Mouse (Mus musculus): ENCODE results near the gene Morf4l2. TPM values are rescaled to one million over a fixed set of nuclear protein-coding genes. Genes with fewer than 3 reads are reported as not detected.

Gene Morf4l2
- 250 and 251 TPM in 2 replicates for total RNA-seq (2014; rRNA removed)
- 527 and 536 TPM in 2 replicates for polyA plus RNA-seq (2015; fragmentation: Nextera tagmentation; extraction: Ambion mirVana)

GRCm38 (mm10) chrX:136743459-136743858 is at the start of gene Morf4l2:
Gene Morf4l2 (minus strand): TSS chrX:136743690.
- H3K36me3 ChIP-seq (ENCODE audit: insufficient read depth, low read length) = no peaks in the 10 kb centered on the region
- WGBS = 87% methylated on average over 12 of the region's 12 CpGs

DNA sequence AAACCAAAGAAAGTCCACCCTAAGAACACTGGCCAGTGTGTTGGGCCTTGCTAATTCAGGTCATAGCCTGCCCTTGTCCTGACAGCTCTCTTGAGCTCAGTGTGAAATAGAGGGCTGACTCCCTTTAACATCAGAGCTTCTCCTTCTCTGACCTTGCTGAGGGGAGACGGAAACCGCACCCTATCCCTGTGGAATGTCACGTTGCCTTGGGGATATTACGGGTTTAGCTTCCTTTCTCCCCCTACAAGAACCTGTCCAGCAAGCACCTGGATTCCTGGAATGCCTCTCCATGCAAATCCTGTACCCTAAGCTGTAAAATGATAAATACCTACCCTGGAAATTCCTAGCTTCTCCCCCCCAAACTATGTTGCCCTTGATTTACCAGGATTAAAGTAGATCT is 46.0 kb upstream of the Morf4l2 start:
- WGBS = 88% methylated on average over 4 of the region's 4 CpGs
- no peaks in the 10 kb centered on the region for H3K36me3 ChIP-seq (ENCODE audit: insufficient read depth, low read length)
- no peak for ATAC-seq
- H3K27ac ChIP-seq = no peak overlapping the region
- no peak for TF ChIP-seq CTCF (IDR thresholded peaks at IDR 0.05; ENCODE audit: low read depth)
- no peak overlapping the region for H3K4me3 ChIP-seq (ENCODE audit: low read length)
- no peaks in the 10 kb centered on the region for H3K9me3 ChIP-seq (ENCODE audit: low read length)
- no peak overlapping the region for H3K4me2 ChIP-seq (ENCODE audit: low read depth, low read length)
- H3K4me1 ChIP-seq (ENCODE audit: insufficient read depth, low read length) = no peaks in the 10 kb centered on the region
- H3K27me3 ChIP-seq (ENCODE audit: insufficient read depth, low read length) = no peaks in the 10 kb centered on the region
- no peak overlapping the region for H3K9ac ChIP-seq (replicated peaks; ENCODE audit: low read length)
- no peak for DNase-seq (ENCODE audit: low spot score)

More at GRCm38 (mm10) chrX:136743459-136743858, at the start of gene Morf4l2:
- DNase-seq (ENCODE audit: low spot score) (no peak), ATAC-seq (no peak)
- no peaks in the 10 kb centered on the region for H3K9me3 ChIP-seq (ENCODE audit: low read length)
- H3K27ac ChIP-seq = peak within 1 kb of the TSS; percentile 86
- peak within 1 kb of the TSS; percentile 53 for H3K9ac ChIP-seq (replicated peaks; ENCODE audit: low read length)
- no peaks in the 10 kb centered on the region for H3K4me1 ChIP-seq (ENCODE audit: insufficient read depth, low read length)
- TF ChIP-seq CTCF (IDR thresholded peaks at IDR 0.05; ENCODE audit: low read depth) = no peak
- peak within 1 kb of the TSS; percentile 54 for H3K4me2 ChIP-seq (ENCODE audit: low read depth, low read length)
- no peaks in the 10 kb centered on the region for H3K27me3 ChIP-seq (ENCODE audit: insufficient read depth, low read length)
- H3K4me3 ChIP-seq (ENCODE audit: low read length) = peak within 1 kb of the TSS; percentile 37

DNA sequence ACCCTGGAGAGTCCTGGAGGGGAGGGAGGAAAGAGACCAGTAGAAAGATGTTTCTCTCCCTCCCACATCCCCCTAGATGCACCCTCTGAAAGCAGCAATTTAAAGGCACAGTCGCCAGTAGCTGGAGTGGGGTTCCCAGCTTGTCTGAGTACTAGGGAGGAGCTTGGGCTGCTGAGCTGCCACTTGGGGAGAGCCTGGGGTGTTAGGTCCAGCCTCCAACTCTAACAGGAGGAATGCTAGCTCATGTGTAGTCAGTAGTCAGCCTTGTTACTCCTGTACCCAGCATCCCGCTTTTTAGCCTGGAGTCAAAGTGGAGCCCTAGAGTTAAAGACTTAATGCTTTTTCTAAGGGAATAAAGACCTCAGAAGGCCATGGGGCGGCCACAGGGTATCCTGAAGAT is 36.6 kb upstream of the Morf4l2 start, which contains the start of gene Glra4:
Gene Glra4, minus strand, starts transcription at position 101 of the 400 bp plus-strand sequence.
- H3K9me3 ChIP-seq (ENCODE audit: low read length) = no peaks in the 10 kb centered on the region
- ATAC-seq (no peak), DNase-seq (ENCODE audit: low spot score) (no peak)
- no peak within 1 kb of the TSS for H3K9ac ChIP-seq (replicated peaks; ENCODE audit: low read length)
- H3K4me3 ChIP-seq (ENCODE audit: low read length) = no peak within 1 kb of the TSS
- no peak for TF ChIP-seq CTCF (IDR thresholded peaks at IDR 0.05; ENCODE audit: low read depth)
- H3K4me2 ChIP-seq (ENCODE audit: low read depth, low read length) = no peak within 1 kb of the TSS
- no peak within 1 kb of the TSS for H3K27ac ChIP-seq
- H3K4me1 ChIP-seq (ENCODE audit: insufficient read depth, low read length) = no peaks in the 10 kb centered on the region
- H3K36me3 ChIP-seq (ENCODE audit: insufficient read depth, low read length) = no peaks in the 10 kb centered on the region
- no peaks in the 10 kb centered on the region for H3K27me3 ChIP-seq (ENCODE audit: insufficient read depth, low read length)
- 70% methylated on average over 3 of the region's 3 CpGs for WGBS

DNA sequence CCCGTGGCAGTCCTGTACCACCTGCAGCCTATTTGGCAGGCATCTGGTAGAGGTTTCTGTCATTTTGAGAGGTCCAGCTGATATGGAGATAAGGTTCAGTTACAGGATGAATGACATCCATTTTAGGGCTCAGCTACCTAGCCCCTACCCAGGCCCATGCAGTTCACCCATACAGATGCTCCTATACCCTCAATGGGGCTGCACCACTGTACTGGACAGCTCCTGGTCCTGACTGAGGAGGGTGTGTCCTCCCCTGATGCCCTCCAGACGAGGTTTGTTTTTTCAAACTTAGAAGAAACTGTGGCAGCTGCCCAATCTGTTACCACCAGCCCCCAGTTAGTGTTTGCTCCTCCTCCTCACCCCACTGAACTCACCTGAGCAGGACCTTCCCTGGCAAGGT is 35.8 kb upstream of the Morf4l2 start:
- Histone ChIP-seq H3K27me3 (ENCODE audit: insufficient read depth, low read length) (no peaks in the 10 kb centered on the region), H3K9ac (replicated peaks; ENCODE audit: low read length) (no peak overlapping the region), H3K4me2 (ENCODE audit: low read depth, low read length) (no peak overlapping the region), H3K4me1 (ENCODE audit: insufficient read depth, low read length) (no peaks in the 10 kb centered on the region), H3K36me3 (ENCODE audit: insufficient read depth, low read length) (no peaks in the 10 kb centered on the region), H3K27ac (no peak overlapping the region), H3K9me3 (ENCODE audit: low read length) (no peaks in the 10 kb centered on the region), H3K4me3 (ENCODE audit: low read length) (no peak overlapping the region)
- no peak for DNase-seq (ENCODE audit: low spot score)
- ATAC-seq = no peak
- WGBS = 46% methylated on average over 2 of the region's 2 CpGs
- TF ChIP-seq CTCF (IDR thresholded peaks at IDR 0.05; ENCODE audit: low read depth) = no peak

GRCm38 (mm10) chrX:136778046-136778445 is 34.6 kb upstream of the Morf4l2 start:
- no peaks in the 10 kb centered on the region for H3K27me3 ChIP-seq (ENCODE audit: insufficient read depth, low read length)
- H3K4me1 ChIP-seq (ENCODE audit: insufficient read depth, low read length) = no peaks in the 10 kb centered on the region
- 74% methylated on average over 3 of the region's 3 CpGs for WGBS
- H3K9ac ChIP-seq (replicated peaks; ENCODE audit: low read length) = no peak overlapping the region
- no peak overlapping the region for H3K27ac ChIP-seq
- ATAC-seq (no peak), DNase-seq (ENCODE audit: low spot score) (no peak)
- no peaks in the 10 kb centered on the region for H3K36me3 ChIP-seq (ENCODE audit: insufficient read depth, low read length)
- no peak for TF ChIP-seq CTCF (IDR thresholded peaks at IDR 0.05; ENCODE audit: low read depth)
- no peaks in the 10 kb centered on the region for H3K9me3 ChIP-seq (ENCODE audit: low read length)
- H3K4me2 ChIP-seq (ENCODE audit: low read depth, low read length) = no peak overlapping the region
- no peak overlapping the region for H3K4me3 ChIP-seq (ENCODE audit: low read length)

- H3K4me1 ChIP-seq (ENCODE audit: insufficient read depth, low read length) = no peaks in the 10 kb centered on the region
- no peaks in the 10 kb centered on the region for H3K27me3 ChIP-seq (ENCODE audit: insufficient read depth, low read length)
- 53% methylated on average over 1 of the region's 1 CpGs for WGBS
- no peak for DNase-seq (ENCODE audit: low spot score)
- H3K4me3 ChIP-seq (ENCODE audit: low read length) = no peak overlapping the region
- ATAC-seq = no peak
- H3K36me3 ChIP-seq (ENCODE audit: insufficient read depth, low read length) = no peaks in the 10 kb centered on the region
- H3K9ac ChIP-seq (replicated peaks; ENCODE audit: low read length) = no peak overlapping the region
- TF ChIP-seq CTCF (IDR thresholded peaks at IDR 0.05; ENCODE audit: low read depth) = no peak
- H3K9me3 ChIP-seq (ENCODE audit: low read length) = no peaks in the 10 kb centered on the region
- no peak overlapping the region for H3K27ac ChIP-seq
- no peak overlapping the region for H3K4me2 ChIP-seq (ENCODE audit: low read depth, low read length)
These were observed 29.5 kb upstream of the Morf4l2 start for GRCm38 (mm10) chrX:136773035-136773434.
